Mouse (Mus musculus): Measurements from ENCODE around the gene Chrne. TPM values are rescaled to one million over a fixed set of nuclear protein-coding genes. Genes with fewer than 3 reads are reported as not detected.
A peak's percentile ranks its signal among the peaks of the same experiment; 100 is the strongest.

Gene Chrne
- total RNA-seq, 2 experiments from 2014 or later, result not detected

GRCm38 (mm10) chr11:70652029-70652883 is 33.2 kb upstream of the Chrne start:
- DNase-seq, result no peak

- DNase-seq, result peak in 1 of 2 experiments; percentile 20
These were observed 32.4 kb upstream of the Chrne start for GRCm38 (mm10) chr11:70651391-70651790.

- DNase-seq, result peak in 1 of 2 experiments; percentile 19
These were observed 31.5 kb upstream of the Chrne start for GRCm38 (mm10) chr11:70650322-70651175.

- DNase-seq, result peak in 1 of 2 experiments; percentile 15
These were observed 30.2 kb upstream of the Chrne start for GRCm38 (mm10) chr11:70649185-70649734.

- no peak for DNase-seq
These were observed 29.5 kb upstream of the Chrne start for GRCm38 (mm10) chr11:70648512-70648911.

- DNase-seq, result no peak
These were observed 28.9 kb upstream of the Chrne start for GRCm38 (mm10) chr11:70647716-70648420.

GRCm38 (mm10) chr11:70646691-70647650 is 28.0 kb upstream of the Chrne start, which contains the start of the genes Rnf167 and Slc25a11:
Rnf167 (plus strand) TSS chr11:70647235.
Slc25a11 (minus strand) TSS chr11:70647479.
- DNase-seq, result peak; percentile 97 to 98

GRCm38 (mm10) chr11:70646259-70646555 is 27.2 kb upstream of the Chrne start:
- DNase-seq, result no peak

GRCm38 (mm10) chr11:70645461-70646258 is 26.6 kb upstream of the Chrne start:
- DNase-seq, result peak in 1 of 2 experiments; percentile 35

GRCm38 (mm10) chr11:70644564-70645103 is 25.6 kb upstream of the Chrne start:
- DNase-seq, result peak in 1 of 2 experiments; percentile 23

GRCm38 (mm10) chr11:70643051-70643450 is 24.0 kb upstream of the Chrne start:
- peak in 1 of 2 experiments; percentile 9 for DNase-seq

GRCm38 (mm10) chr11:70641241-70641640 is 22.2 kb upstream of the Chrne start:
- no peak for DNase-seq

GRCm38 (mm10) chr11:70639976-70640375 is 21.0 kb upstream of the Chrne start:
- DNase-seq, result no peak

- DNase-seq, result no peak
These were observed 19.8 kb upstream of the Chrne start, which contains the start of gene Gp1ba for GRCm38 (mm10) chr11:70638714-70639278. Gp1ba (plus strand) TSS chr11:70639122.

- no peak for DNase-seq
These were observed 19.3 kb upstream of the Chrne start for GRCm38 (mm10) chr11:70638293-70638692.

GRCm38 (mm10) chr11:70637764-70638163 is 18.7 kb upstream of the Chrne start:
- no peak for DNase-seq

GRCm38 (mm10) chr11:70635601-70636000 is 16.6 kb upstream of the Chrne start:
- DNase-seq, result no peak

GRCm38 (mm10) chr11:70630129-70630528 is 11.1 kb upstream of the Chrne start:
- DNase-seq, result no peak

- DNase-seq, result no peak
These were observed 10.5 kb upstream of the Chrne start for GRCm38 (mm10) chr11:70629557-70629956.
